8 mouse cellular contexts compared by ENCODE assay signal in the genomic region with DNA sequence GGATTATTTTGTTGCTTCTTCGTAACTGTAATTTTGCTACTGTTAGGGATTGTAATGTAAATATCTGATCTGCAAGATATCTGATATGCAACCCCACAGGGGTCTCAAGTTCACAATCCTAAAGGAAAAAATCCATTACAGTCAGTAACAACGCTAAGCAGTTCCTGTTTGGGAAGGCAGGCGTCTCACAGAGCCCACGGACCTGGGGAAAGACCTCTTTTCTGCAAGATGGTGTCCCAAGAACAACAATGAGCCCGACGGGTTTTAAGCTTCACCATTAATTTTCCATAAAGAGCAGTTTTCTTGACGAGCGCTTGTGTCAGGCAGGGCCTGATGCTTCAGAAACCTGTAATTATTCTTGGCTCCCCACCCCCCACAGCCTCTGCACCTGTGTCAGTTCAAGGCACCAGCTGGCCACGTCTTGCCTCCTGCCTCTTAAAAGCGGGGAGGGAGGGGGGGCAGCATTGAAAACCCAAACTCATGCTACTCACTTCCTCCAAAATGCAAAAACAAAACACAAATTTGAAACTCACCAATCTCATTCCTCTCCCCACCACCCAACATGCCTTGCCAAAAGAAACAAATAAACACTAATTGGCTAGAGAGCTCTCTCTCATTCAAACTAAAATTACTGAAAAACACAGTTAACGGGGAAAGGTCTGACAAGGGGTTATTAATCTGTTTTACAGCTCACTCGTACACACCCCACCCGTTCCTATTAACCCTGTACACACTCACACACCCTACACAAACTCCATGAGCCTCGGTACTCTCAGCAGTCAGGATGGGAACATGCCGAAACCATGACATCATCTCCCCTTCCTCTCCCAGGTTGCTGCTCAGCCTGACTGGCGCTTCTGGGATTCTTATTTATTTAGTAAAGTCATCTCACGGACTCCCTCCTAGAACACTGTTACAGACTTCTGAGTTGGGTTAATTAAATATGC. TPM values are rescaled to one million over a fixed set of nuclear protein-coding genes. Genes with fewer than 3 reads are reported as not detected.
DNase-seq lines count a peak whose midpoint lies in the region; ATAC-seq and TF ChIP-seq lines count a peak whose summit lies in the region.

No protein-coding gene starts in this region.

- 19% methylated on average over 17 of the region's 17 CpGs for WGBS in intestine, embryonic 14.5 days
- 34% methylated on average over 17 of the region's 17 CpGs for WGBS in liver, postnatal 0 days (ENCODE audit: insufficient replicate concordance)

- H3K4me3 ChIP-seq in left cerebral cortex, adult 2 months, result peak overlapping the region; percentile 14
- no peak overlapping the region for H3K4me3 ChIP-seq in intestine, embryonic 14.5 days (ENCODE audit: low read depth, low read length)
- H3K4me3 ChIP-seq in liver, postnatal 0 days (ENCODE audit: low read depth, low read length), result no peak overlapping the region

- H3K9ac ChIP-seq in intestine, embryonic 14.5 days (ENCODE audit: low read length), result no peak overlapping the region
- H3K9ac ChIP-seq in liver, postnatal 0 days (replicated peaks), result 0 out of 2 replicates have a peak overlapping the region, but pooled peaks have one; percentile 16

- no peak for DNase-seq in left cerebral cortex, adult 2 months (ENCODE audit: extremely low spot score in 1 of 2, low spot score in 2 of 2)
- no peak for DNase-seq in left cerebral cortex, adult 9 months (ENCODE audit: low spot score in 2 of 2)
- peak; percentile 90 for DNase-seq in cerebellum, adult 8-10 months
- DNase-seq in heart, adult 11 months, result peak; percentile 99
- DNase-seq in intestine, embryonic 14.5 days (ENCODE audit: low spot score), result peak; percentile 59
- peak; percentile 33 for DNase-seq in liver, postnatal 0 days
- no peak for DNase-seq in left cerebral cortex, postnatal 25 days (ENCODE audit: low spot score in 2 of 2)

- H3K27ac ChIP-seq in left cerebral cortex, adult 2 months, result peak overlapping the region; percentile 72
- peak overlapping the region; percentile 43; the same call in 1 of the 2 replicates for H3K27ac ChIP-seq in intestine, embryonic 14.5 days (ENCODE audit: low read depth)
- H3K27ac ChIP-seq in liver, postnatal 0 days (ENCODE audit: low read depth), result 0 out of 2 replicates have a peak overlapping the region, but pooled peaks have one; percentile 34

- H3K4me2 ChIP-seq in intestine, embryonic 14.5 days (ENCODE audit: low read length), result peak overlapping the region; percentile 33
- H3K4me2 ChIP-seq in liver, postnatal 0 days (ENCODE audit: low read depth, low read length), result peak overlapping the region; percentile 50

- H3K36me3 ChIP-seq in intestine, embryonic 14.5 days (ENCODE audit: control insufficient read depth, insufficient read depth, low read length), result peaks cover under 1% of the 10 kb centered on the region; the same call in 1 of the 2 replicates
- no peaks in the 10 kb centered on the region; the same call in 1 of the 2 replicates for H3K36me3 ChIP-seq in liver, postnatal 0 days (replicated peaks; ENCODE audit: insufficient read depth, low read length)

- no peak for TF ChIP-seq EP300 in liver, postnatal 0 days (IDR thresholded peaks at IDR 0.05; ENCODE audit: low read depth)

- peaks cover 11% of the 10 kb centered on the region; the same call in 1 of the 2 replicates for H3K4me1 ChIP-seq in intestine, embryonic 14.5 days (replicated peaks; ENCODE audit: control insufficient read depth, insufficient read depth, low read length)
- H3K4me1 ChIP-seq in liver, postnatal 0 days (ENCODE audit: insufficient read depth), result peaks cover 23% of the 10 kb centered on the region

- no peaks in the 10 kb centered on the region for H3K27me3 ChIP-seq in intestine, embryonic 14.5 days (replicated peaks; ENCODE audit: control insufficient read depth, insufficient read depth, low read length)
- no peaks in the 10 kb centered on the region for H3K27me3 ChIP-seq in liver, postnatal 0 days (ENCODE audit: insufficient read depth, low read length)

- no peaks in the 10 kb centered on the region for H3K9me3 ChIP-seq in intestine, embryonic 14.5 days (ENCODE audit: control insufficient read depth, low read length)
- no peaks in the 10 kb centered on the region for H3K9me3 ChIP-seq in liver, postnatal 0 days (ENCODE audit: low read length)

- peak; percentile 87 for ATAC-seq in intestine, embryonic 14.5 days (replicated peaks; ENCODE audit: low FRiP score, low TSS enrichment, low read depth)
- ATAC-seq in liver, postnatal 0 days, result peak; percentile 62
- ATAC-seq in neutrophil, adult 5-6 weeks (ENCODE audit: extremely low read depth, insufficient number of reproducible peaks, low FRiP score, poor library complexity, severe bottlenecking), result peak; percentile 74

- intact Hi-C loops in left cerebral cortex, adult 2 months (cut with DNase I), result loop anchor here (2.0 kb wide), 1 partner anchor 31 kb away; no protein-coding TSS in a partner anchor
- intact Hi-C loops in left cerebral cortex, postnatal 25 days (cut with DNase I), result no loop called here

- no peak; the same call in none of the 2 replicates for TF ChIP-seq CTCF in left cerebral cortex, adult 2 months (IDR thresholded peaks at IDR 0.05)
- TF ChIP-seq CTCF in liver, postnatal 0 days (IDR thresholded peaks at IDR 0.05; ENCODE audit: low read depth), result no peak

RNA-seq across cellular contexts. Expression of gene Klf7, which starts 34.2 kb away (rescaled TPM):
- total RNA-seq in left cerebral cortex, adult 2 months (2021), result 10 to 100 TPM; 41.1 to 46.5 TPM
- 30.5 and 33.1 TPM in 2 replicates for polyA plus RNA-seq in intestine, embryonic 14.5 days (2014; fragmentation: Nextera tagmentation; extraction: Ambion mirVana)
- polyA plus RNA-seq in liver, postnatal 0 days (2015; fragmentation: Nextera tagmentation; extraction: Ambion mirVana), result 4.8 and 5.4 TPM in 2 replicates
- 34.1 and 34.7 TPM in 2 replicates for total RNA-seq in neutrophil, adult 5-6 weeks (2017)
- total RNA-seq in left cerebral cortex, postnatal 25 days (2021), result 10 to 100 TPM; 40.9 to 44.0 TPM

Comparison
In these comparisons a context has a peak if more than half of its experiments do, and no peak if none do; other contexts are left out.
1. DNase-seq: peak in cerebellum, adult 8-10 months (single experiment), heart, adult 11 months (single experiment), intestine, embryonic 14.5 days (single experiment) and liver, postnatal 0 days (single experiment); none in left cerebral cortex, adult 2 months (0 of 2), left cerebral cortex, adult 9 months (0 of 2) and left cerebral cortex, postnatal 25 days (0 of 2).
2. Peak in every context shown above with its lines, with median percentiles within 50 percentile points of each other: H3K27ac ChIP-seq and ATAC-seq.